10 mouse cellular contexts compared by ENCODE assay signal in genomic region chr16:30984826-30985545, GRCm38 (mm10).
DNase-seq lines count a peak whose midpoint lies in the region; ATAC-seq and TF ChIP-seq lines count a peak whose summit lies in the region.
"Had no signal": no experiment of that assay in that cellular context is flagged by ENCODE, and none has a peak within 500 bp of the region (broad histone marks: within the 10 kb centered on the region; RNA-seq: fewer than 3 reads in every experiment).

No protein-coding gene starts in this region.

- H3K4me3 ChIP-seq in hindbrain, embryonic 12.5 days = no peak overlapping the region
- H3K4me3 ChIP-seq in hindbrain, embryonic 11.5 days (ENCODE audit: low read depth, low read length) = no peak overlapping the region
- H3K4me3 ChIP-seq in cortical plate, adult 2 months (ENCODE audit: insufficient read depth, low read length) = no peak overlapping the region
- H3K4me3 ChIP-seq in embryonic facial prominence, embryonic 12.5 days = no peak overlapping the region
- no peak overlapping the region for H3K4me3 ChIP-seq in lung, postnatal 0 days (ENCODE audit: low read depth, low read length)

- no peaks in the 10 kb centered on the region for H3K9me3 ChIP-seq in hindbrain, embryonic 12.5 days (replicated peaks)
- no peaks in the 10 kb centered on the region for H3K9me3 ChIP-seq in hindbrain, embryonic 11.5 days (ENCODE audit: control insufficient read depth, low read length)
- no peaks in the 10 kb centered on the region for H3K9me3 ChIP-seq in embryonic facial prominence, embryonic 12.5 days
- no peaks in the 10 kb centered on the region for H3K9me3 ChIP-seq in lung, postnatal 0 days (ENCODE audit: low read length)
- H3K9me3 ChIP-seq: G1E had no signal

- TF ChIP-seq CTCF in cortical plate, adult 2 months (IDR thresholded peaks at IDR 0.05; ENCODE audit: extremely low read depth, insufficient read depth, low read length) = no peak
- no peak for TF ChIP-seq CTCF in lung, postnatal 0 days (IDR thresholded peaks at IDR 0.05)

- WGBS in hindbrain, embryonic 12.5 days = 24% methylated on average over 17 of the region's 17 CpGs
- 30% methylated on average over 17 of the region's 17 CpGs for WGBS in hindbrain, embryonic 11.5 days
- WGBS in embryonic facial prominence, embryonic 12.5 days = 24% methylated on average over 17 of the region's 17 CpGs
- 53% methylated on average over 17 of the region's 17 CpGs for WGBS in lung, postnatal 0 days

- no peaks in the 10 kb centered on the region for H3K36me3 ChIP-seq in hindbrain, embryonic 12.5 days
- H3K36me3 ChIP-seq in hindbrain, embryonic 11.5 days (ENCODE audit: control insufficient read depth, insufficient read depth, low read length) = no peaks in the 10 kb centered on the region
- H3K36me3 ChIP-seq in embryonic facial prominence, embryonic 12.5 days = no peaks in the 10 kb centered on the region
- no peaks in the 10 kb centered on the region for H3K36me3 ChIP-seq in lung, postnatal 0 days (ENCODE audit: insufficient read depth, low read length)

- no peaks in the 10 kb centered on the region for H3K27me3 ChIP-seq in hindbrain, embryonic 12.5 days
- H3K27me3 ChIP-seq in hindbrain, embryonic 11.5 days (ENCODE audit: control insufficient read depth, insufficient read depth, low read length) = no peaks in the 10 kb centered on the region
- H3K27me3 ChIP-seq in embryonic facial prominence, embryonic 12.5 days = no peaks in the 10 kb centered on the region
- H3K27me3 ChIP-seq in lung, postnatal 0 days (replicated peaks; ENCODE audit: insufficient read depth, low read length) = no peaks in the 10 kb centered on the region; the same call in 1 of the 2 replicates

- no peak for TF ChIP-seq EP300 in lung, postnatal 0 days (IDR thresholded peaks at IDR 0.05)

- H3K4me2 ChIP-seq in hindbrain, embryonic 12.5 days (replicated peaks) = no peak overlapping the region
- no peak overlapping the region for H3K4me2 ChIP-seq in hindbrain, embryonic 11.5 days (replicated peaks; ENCODE audit: low read depth, low read length)
- no peak overlapping the region for H3K4me2 ChIP-seq in embryonic facial prominence, embryonic 12.5 days (replicated peaks)
- H3K4me2 ChIP-seq in lung, postnatal 0 days (replicated peaks; ENCODE audit: low read depth, low read length) = no peak overlapping the region

- ATAC-seq in hindbrain, embryonic 12.5 days (ENCODE audit: low FRiP score) = no peak
- no peak for ATAC-seq in hindbrain, embryonic 11.5 days (ENCODE audit: low FRiP score)
- no peak for ATAC-seq in embryonic facial prominence, embryonic 12.5 days (ENCODE audit: insufficient number of reproducible peaks, insufficient read depth, low FRiP score, low TSS enrichment)
- 0 out of 2 replicates have a peak, but pooled peaks have one; percentile 9 for ATAC-seq in lung, postnatal 0 days

- H3K4me1 ChIP-seq in hindbrain, embryonic 12.5 days = peaks cover 18% of the 10 kb centered on the region
- no peaks in the 10 kb centered on the region; the same call in 1 of the 2 replicates for H3K4me1 ChIP-seq in hindbrain, embryonic 11.5 days (replicated peaks; ENCODE audit: control insufficient read depth, insufficient read depth, low read length)
- H3K4me1 ChIP-seq in cortical plate, adult 2 months (ENCODE audit: control insufficient read depth, insufficient read depth, low read length) = peaks cover 14% of the 10 kb centered on the region
- H3K4me1 ChIP-seq in embryonic facial prominence, embryonic 12.5 days = 0 out of 2 replicates have a peak, but pooled peaks cover 3% of the 10 kb centered on the region
- no peaks in the 10 kb centered on the region; the same call in 1 of the 2 replicates for H3K4me1 ChIP-seq in lung, postnatal 0 days (ENCODE audit: insufficient read depth, low read depth, low read length)

- H3K27ac ChIP-seq in hindbrain, embryonic 12.5 days = peak overlapping the region; percentile 35; the same call in 1 of the 2 replicates
- H3K27ac ChIP-seq in hindbrain, embryonic 11.5 days (ENCODE audit: low read depth, low read length) = no peak overlapping the region
- peak overlapping the region; percentile 62 for H3K27ac ChIP-seq in cortical plate, adult 2 months (ENCODE audit: insufficient read depth, low read length)
- peak overlapping the region; percentile 12; the same call in 1 of the 2 replicates for H3K27ac ChIP-seq in embryonic facial prominence, embryonic 12.5 days
- no peak overlapping the region for H3K27ac ChIP-seq in lung, postnatal 0 days (ENCODE audit: low read length)

- TF ChIP-seq POLR2A in cortical plate, adult 2 months (IDR thresholded peaks at IDR 0.05; ENCODE audit: extremely low read depth, insufficient read depth, low read length) = no peak

- DNase-seq in hindbrain, embryonic 11.5 days (ENCODE audit: low spot score) = no peak
- DNase-seq in lung, postnatal 0 days (ENCODE audit: low spot score) = no peak
- DNase-seq in urinary bladder, adult 2 months (ENCODE audit: low spot score) = no peak
- no peak for DNase-seq in adrenal gland, postnatal 25 days
- DNase-seq: adrenal gland, postnatal 10 days; cerebellum, postnatal 25 days had no signal

- H3K9ac ChIP-seq in hindbrain, embryonic 12.5 days = no peak overlapping the region
- H3K9ac ChIP-seq in hindbrain, embryonic 11.5 days (ENCODE audit: low read depth, low read length) = no peak overlapping the region; the same call in 1 of the 2 replicates
- no peak overlapping the region for H3K9ac ChIP-seq in embryonic facial prominence, embryonic 12.5 days
- no peak overlapping the region for H3K9ac ChIP-seq in lung, postnatal 0 days (replicated peaks; ENCODE audit: low read depth)

Comparison
In these comparisons a context has a peak if more than half of its experiments do, and no peak if none do; other contexts are left out.
1. H3K27ac ChIP-seq: peak in hindbrain, embryonic 12.5 days (single experiment), cortical plate, adult 2 months (single experiment) and embryonic facial prominence, embryonic 12.5 days (single experiment); none in hindbrain, embryonic 11.5 days (single experiment) and lung, postnatal 0 days (single experiment).